Mouse (Mus musculus): ENCODE results near the gene Ccdc136. TPM values are rescaled to one million over a fixed set of nuclear protein-coding genes. Genes with fewer than 3 reads are reported as not detected.
"Not testable (repeated sequence)": the region's sequence is repeated elsewhere in the genome, so short reads cannot be mapped to it uniquely, and the experiment has no call there.

Gene Ccdc136
- polyA plus RNA-seq, 1 experiment = not detected

DNA sequence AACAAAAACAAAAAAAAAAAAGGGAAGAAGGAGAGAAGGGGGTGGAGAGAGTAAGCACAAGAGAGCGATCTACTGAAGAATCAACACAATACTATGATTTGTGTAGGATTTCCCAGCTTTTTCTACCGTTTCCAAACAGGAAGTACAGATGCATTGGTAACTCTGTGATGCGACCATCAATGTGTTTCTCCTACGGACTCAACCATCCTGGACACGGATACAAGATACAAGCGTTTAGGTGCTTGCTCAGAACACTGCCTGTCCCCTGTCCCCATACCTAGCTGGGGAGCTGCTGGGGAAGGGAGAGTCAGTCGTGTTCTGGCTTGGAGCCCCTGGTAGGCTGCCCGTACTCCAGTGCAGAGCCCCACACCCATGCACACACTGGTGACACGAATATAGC, 6.7 kb upstream of the Ccdc136 start:
- Histone ChIP-seq H3K27me3 (ENCODE audit: control insufficient read depth) (peaks cover 48% of the 10 kb centered on the region), H3K9me3 (ENCODE audit: control insufficient read depth, low read length) (no peaks in the 10 kb centered on the region), H3K4me1 (ENCODE audit: control insufficient read depth) (peaks cover 19% of the 10 kb centered on the region), H3K36me3 (ENCODE audit: control insufficient read depth) (no peaks in the 10 kb centered on the region), H3K4me3 (replicated peaks) (no peak overlapping the region)
- TF ChIP-seq GATA1 (IDR thresholded peaks at IDR 0.05; ENCODE audit: low read length) (no peak), TAL1 (IDR thresholded peaks at IDR 0.05; ENCODE audit: low read length) (no peak)

DNA sequence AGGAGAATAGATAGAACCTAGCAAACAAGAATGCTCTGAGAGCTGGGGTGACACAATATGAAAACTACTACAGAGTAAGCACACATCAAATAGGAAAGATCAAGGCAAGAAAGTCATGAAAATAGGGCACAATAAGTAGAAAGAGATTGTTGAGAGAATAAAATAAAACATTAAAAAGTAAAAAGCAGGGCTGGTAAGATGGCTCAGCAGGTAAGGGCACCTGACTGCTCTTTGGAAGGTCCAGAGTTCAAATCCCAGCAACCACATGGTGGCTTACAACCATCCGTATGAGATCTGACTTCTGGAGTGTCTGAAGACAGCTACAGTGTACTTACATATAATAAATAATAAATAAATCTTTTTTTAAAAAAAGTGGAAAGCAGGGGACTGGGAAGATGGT, 5.6 kb upstream of the Ccdc136 start:
- H3K27me3 ChIP-seq (ENCODE audit: control insufficient read depth) = peaks cover 58% of the 10 kb centered on the region
- H3K9me3 ChIP-seq (ENCODE audit: control insufficient read depth, low read length); H3K36me3 ChIP-seq (ENCODE audit: control insufficient read depth); H3K4me3 ChIP-seq (replicated peaks): not testable (repeated sequence)
- peaks cover 19% of the 10 kb centered on the region for H3K4me1 ChIP-seq (ENCODE audit: control insufficient read depth)

GRCm38 (mm10) chr6:29391241-29391640, 4.9 kb upstream of the Ccdc136 start:
- H3K4me3 ChIP-seq (replicated peaks); H3K9me3 ChIP-seq (ENCODE audit: control insufficient read depth, low read length); H3K36me3 ChIP-seq (ENCODE audit: control insufficient read depth): not testable (repeated sequence)
- Histone ChIP-seq H3K27me3 (ENCODE audit: control insufficient read depth) (peaks cover 66% of the 10 kb centered on the region), H3K4me1 (ENCODE audit: control insufficient read depth) (peaks cover 20% of the 10 kb centered on the region)

GRCm38 (mm10) chr6:29391802-29392201, 4.3 kb upstream of the Ccdc136 start:
- no peaks in the 10 kb centered on the region; the same call in 1 of the 2 replicates for H3K9me3 ChIP-seq (ENCODE audit: control insufficient read depth, low read length)
- TF ChIP-seq TAL1 (IDR thresholded peaks at IDR 0.05; ENCODE audit: low read length) (no peak), GATA1 (IDR thresholded peaks at IDR 0.05; ENCODE audit: low read length) (no peak)
- no peaks in the 10 kb centered on the region for H3K36me3 ChIP-seq (ENCODE audit: control insufficient read depth)
- no peak overlapping the region for H3K4me3 ChIP-seq (replicated peaks)
- peaks cover 72% of the 10 kb centered on the region for H3K27me3 ChIP-seq (ENCODE audit: control insufficient read depth)
- H3K4me1 ChIP-seq (ENCODE audit: control insufficient read depth) = peaks cover 23% of the 10 kb centered on the region

DNA sequence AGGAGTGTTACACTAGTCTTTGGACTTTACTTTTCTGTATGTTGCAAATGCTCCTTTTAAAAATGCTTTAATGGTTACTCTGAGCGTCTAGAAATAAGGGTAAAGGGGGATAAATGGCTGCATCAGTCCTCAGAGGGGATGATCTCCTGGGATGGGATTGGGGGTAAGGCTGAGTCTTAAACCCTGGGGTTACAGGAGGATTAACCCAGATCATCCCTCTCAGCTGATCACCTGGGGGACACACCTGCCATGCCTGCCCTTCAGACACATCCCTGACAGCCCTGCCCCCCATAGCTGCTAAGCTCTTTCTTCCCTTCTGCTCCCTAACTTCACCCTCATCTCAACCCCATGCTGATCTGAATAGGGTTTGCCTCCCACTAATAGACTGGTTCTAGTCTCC, 1.8 kb upstream of the Ccdc136 start:
- Histone ChIP-seq H3K27me3 (ENCODE audit: control insufficient read depth) (peaks cover 85% of the 10 kb centered on the region), H3K4me1 (ENCODE audit: control insufficient read depth) (peaks cover 6% of the 10 kb centered on the region), H3K9me3 (ENCODE audit: control insufficient read depth, low read length) (no peaks in the 10 kb centered on the region; the same call in 1 of the 2 replicates), H3K36me3 (ENCODE audit: control insufficient read depth) (no peaks in the 10 kb centered on the region), H3K4me3 (replicated peaks) (no peak overlapping the region)
- no peak for TF ChIP-seq GATA1 (IDR thresholded peaks at IDR 0.05; ENCODE audit: low read length)
- TF ChIP-seq TAL1 (IDR thresholded peaks at IDR 0.05; ENCODE audit: low read length) = no peak

DNA sequence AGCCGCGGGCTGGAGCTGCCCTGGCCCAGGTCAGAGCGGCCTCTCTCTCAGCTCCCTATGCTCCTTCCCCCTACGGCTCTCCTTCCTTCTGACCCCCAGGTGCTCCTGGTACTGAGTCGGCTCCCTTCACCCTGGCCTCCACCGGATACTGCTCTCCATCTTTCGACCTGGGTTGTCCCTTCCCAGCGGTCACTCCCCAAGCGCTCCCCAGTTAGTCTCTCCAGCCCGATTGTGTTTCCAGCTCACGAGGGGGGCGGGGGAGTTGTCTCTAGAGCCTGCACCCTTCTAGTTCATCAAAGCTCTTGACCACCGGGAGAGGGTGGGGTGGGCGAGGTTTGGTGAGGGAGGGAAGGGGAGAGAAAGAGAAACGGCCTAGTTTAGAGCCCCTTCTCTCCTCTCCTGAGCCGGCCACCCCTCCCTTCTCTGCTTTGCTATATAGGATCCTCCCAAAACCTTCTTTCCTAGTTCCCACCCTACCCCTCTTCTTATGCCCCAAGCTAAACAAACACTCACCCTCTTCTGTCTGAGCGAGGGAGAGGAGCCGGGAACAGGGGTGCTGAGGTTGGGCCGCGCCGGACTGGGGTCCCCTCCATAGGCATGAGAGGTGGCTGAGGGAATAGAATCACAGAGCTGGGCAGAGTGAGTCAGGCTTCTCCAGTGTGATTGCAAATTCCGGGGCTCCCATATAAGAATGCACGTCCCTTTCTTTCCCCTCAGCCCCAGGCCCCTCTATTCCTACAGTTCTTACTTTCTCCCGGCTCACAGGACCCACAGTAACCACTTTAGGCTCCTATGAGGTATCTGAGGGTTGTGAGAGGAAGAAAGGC, 818 bp downstream of the Ccdc136 start:
- Histone ChIP-seq H3K4me3 (replicated peaks) (peak overlapping the region; percentile 36), H3K9me3 (ENCODE audit: control insufficient read depth, low read length) (no peaks in the 10 kb centered on the region; the same call in 1 of the 2 replicates), H3K36me3 (ENCODE audit: control insufficient read depth) (no peaks in the 10 kb centered on the region), H3K4me1 (ENCODE audit: control insufficient read depth) (peaks cover 4% of the 10 kb centered on the region), H3K27me3 (ENCODE audit: control insufficient read depth) (peaks cover 88% of the 10 kb centered on the region)
- TF ChIP-seq TAL1 (IDR thresholded peaks at IDR 0.05; ENCODE audit: low read length) (no peak), GATA1 (IDR thresholded peaks at IDR 0.05; ENCODE audit: low read length) (no peak)

GRCm38 (mm10) chr6:29397575-29397974, 1.5 kb downstream of the Ccdc136 start:
- Histone ChIP-seq H3K27me3 (ENCODE audit: control insufficient read depth) (peaks cover 88% of the 10 kb centered on the region), H3K9me3 (ENCODE audit: control insufficient read depth, low read length) (no peaks in the 10 kb centered on the region; the same call in 1 of the 2 replicates), H3K4me3 (replicated peaks) (no peak overlapping the region), H3K36me3 (ENCODE audit: control insufficient read depth) (no peaks in the 10 kb centered on the region), H3K4me1 (ENCODE audit: control insufficient read depth) (peaks cover 4% of the 10 kb centered on the region)
- no peak for TF ChIP-seq GATA1 (IDR thresholded peaks at IDR 0.05; ENCODE audit: low read length)

DNA sequence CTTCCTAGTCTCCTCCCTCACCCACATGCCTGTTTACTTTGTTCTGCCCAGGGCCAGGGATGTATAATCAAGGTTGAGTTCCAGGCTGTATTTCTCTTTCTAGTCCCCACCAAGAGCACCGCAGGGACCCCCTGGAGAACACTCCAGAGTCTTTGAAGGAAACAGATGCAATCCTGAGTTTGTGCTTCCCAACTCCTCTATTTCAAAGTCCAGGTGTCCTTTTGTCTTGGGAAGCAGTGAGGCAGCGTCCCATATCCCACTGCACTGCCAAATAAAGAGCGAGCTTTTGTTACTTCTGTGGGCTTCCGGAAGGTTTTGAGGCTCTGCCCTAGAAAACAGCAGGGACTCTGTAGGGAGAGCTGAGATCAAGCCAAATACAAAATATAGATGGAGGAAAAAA, 3.7 kb downstream of the Ccdc136 start:
- Histone ChIP-seq H3K36me3 (ENCODE audit: control insufficient read depth) (no peaks in the 10 kb centered on the region), H3K4me1 (ENCODE audit: control insufficient read depth) (peaks cover 4% of the 10 kb centered on the region), H3K27me3 (ENCODE audit: control insufficient read depth) (peaks cover 83% of the 10 kb centered on the region), H3K4me3 (replicated peaks) (no peak overlapping the region), H3K9me3 (ENCODE audit: control insufficient read depth, low read length) (no peaks in the 10 kb centered on the region; the same call in 1 of the 2 replicates)
- TF ChIP-seq TAL1 (IDR thresholded peaks at IDR 0.05; ENCODE audit: low read length) (no peak), GATA1 (IDR thresholded peaks at IDR 0.05; ENCODE audit: low read length) (no peak)

DNA sequence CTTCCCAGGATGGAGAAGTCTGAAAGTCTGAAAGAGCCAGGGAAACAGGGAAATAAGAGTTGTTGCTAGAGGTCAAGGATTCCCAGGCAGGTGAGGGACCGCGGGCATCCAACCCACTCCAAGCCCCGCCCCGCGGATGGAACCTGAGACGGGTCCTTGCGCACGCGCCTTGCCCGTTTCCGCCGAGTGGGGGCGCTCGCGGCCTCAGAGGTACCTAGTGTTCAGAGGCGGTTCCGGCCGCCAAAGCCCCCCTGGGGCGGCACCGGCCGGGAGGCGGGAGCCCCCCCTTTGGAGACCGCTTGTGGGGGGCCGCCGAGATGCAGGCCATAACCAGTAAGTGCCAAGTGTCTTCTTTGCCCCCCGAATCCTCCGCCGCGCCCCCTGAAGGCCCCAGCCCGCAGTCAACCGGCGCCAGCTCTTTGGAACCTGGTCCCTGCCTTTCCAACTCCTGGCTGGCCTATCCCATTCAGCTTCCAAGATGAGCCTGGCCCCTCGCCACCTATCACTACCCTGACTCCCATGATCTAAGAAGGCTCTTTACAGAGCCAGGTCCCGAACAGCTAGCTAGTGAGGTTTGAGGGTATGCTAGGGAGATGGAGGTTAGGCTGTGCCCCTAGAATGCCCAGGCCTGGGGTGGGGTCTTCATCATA, 6.7 kb downstream of the Ccdc136 start:
- H3K9me3 ChIP-seq (ENCODE audit: control insufficient read depth, low read length) = no peaks in the 10 kb centered on the region
- no peak overlapping the region for H3K4me3 ChIP-seq (replicated peaks)
- no peaks in the 10 kb centered on the region for H3K4me1 ChIP-seq (ENCODE audit: control insufficient read depth)
- TF ChIP-seq GATA1 (IDR thresholded peaks at IDR 0.05; ENCODE audit: low read length) = no peak
- TF ChIP-seq TAL1 (IDR thresholded peaks at IDR 0.05; ENCODE audit: low read length) = no peak
- H3K36me3 ChIP-seq (ENCODE audit: control insufficient read depth) = no peaks in the 10 kb centered on the region
- H3K27me3 ChIP-seq (ENCODE audit: control insufficient read depth) = peaks cover 54% of the 10 kb centered on the region

Data from erythroblast, embryonic 14.5 days (primary cell).